Comparison of ENCODE assay signal across 1 mouse cellular context in the genomic region with DNA sequence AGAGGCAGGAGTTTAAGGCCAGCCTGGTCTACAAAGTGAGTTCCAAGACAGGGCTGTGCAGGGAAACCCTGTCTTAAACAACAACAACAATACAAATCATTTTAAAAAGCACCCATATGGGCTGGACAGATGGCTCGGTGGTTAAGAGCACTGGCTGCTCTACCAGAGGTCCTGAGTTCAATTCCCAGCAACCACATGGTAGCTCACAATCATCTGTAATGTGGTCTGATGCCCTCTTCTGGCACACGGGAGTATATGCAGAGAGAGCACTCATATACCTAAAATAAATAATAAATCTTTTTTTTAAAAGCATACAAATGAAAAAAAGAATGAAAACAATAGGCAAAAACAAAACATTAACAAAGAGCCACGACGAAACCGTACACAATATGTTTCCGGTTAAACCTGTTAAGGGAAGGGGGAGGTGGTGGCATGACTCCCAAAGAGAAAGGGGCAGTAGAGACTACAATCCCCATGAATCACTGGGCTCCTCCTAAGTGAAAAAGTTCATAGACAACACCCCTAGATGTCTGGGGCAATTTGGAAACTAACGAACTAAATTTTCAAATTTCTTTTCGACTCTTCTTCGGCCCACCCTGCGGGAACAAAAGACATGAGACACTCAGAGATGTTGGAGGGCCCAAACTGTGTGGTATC.
TF ChIP-seq lines count a peak whose summit lies in the region.

No protein-coding gene starts in this region.

TF ChIP-seq in MEL, 35 proteins besides CTCF, POLR2A, EP300 and RAD21:
- peak; percentile 26; the same call in 1 of the 2 replicates for TF ChIP-seq RCOR1 (IDR thresholded peaks at IDR 0.05; ENCODE audit: low read depth, low read length)
- peak; percentile 89 for TF ChIP-seq MYC (IDR thresholded peaks at IDR 0.05; ENCODE audit: low read depth, low read length)
- 0 out of 2 replicates have a peak, but pooled peaks have one; percentile 12 for TF ChIP-seq TCF12 (IDR thresholded peaks at IDR 0.05; ENCODE audit: low read depth, low read length)
- TF ChIP-seq HCFC1 (IDR thresholded peaks at IDR 0.05; ENCODE audit: low read depth, low read length), result peak; percentile 91
- TF ChIP-seq MXI1 (IDR thresholded peaks at IDR 0.05; ENCODE audit: low read depth, low read length), result peak; percentile 53
- 0 out of 2 replicates have a peak, but pooled peaks have one; percentile 41 for TF ChIP-seq E2F4 (IDR thresholded peaks at IDR 0.05; ENCODE audit: borderline replicate concordance, low read depth, low read length)
- TF ChIP-seq SMC3 (IDR thresholded peaks at IDR 0.05; ENCODE audit: low read depth, low read length), result peak; percentile 26; the same call in 1 of the 2 replicates
- TF ChIP-seq MYB (IDR thresholded peaks at IDR 0.05; ENCODE audit: low read depth, low read length), result no peak
- TF ChIP-seq TBP (IDR thresholded peaks at IDR 0.05; ENCODE audit: low read depth, low read length), result peak; percentile 87
- TF ChIP-seq NELFE (IDR thresholded peaks at IDR 0.05; ENCODE audit: low read depth, low read length), result no peak
- peak; percentile 64 for TF ChIP-seq MAX (IDR thresholded peaks at IDR 0.05; ENCODE audit: low read length)
- TF ChIP-seq ELF1 (IDR thresholded peaks at IDR 0.05; ENCODE audit: low read depth, low read length), result 0 out of 2 replicates have a peak, but pooled peaks have one; percentile 4
- no peak for TF ChIP-seq ZC3H11A (IDR thresholded peaks at IDR 0.05; ENCODE audit: low read depth, low read length)
- TF ChIP-seq KAT2A (conservative IDR thresholded peaks at IDR 0.05; ENCODE audit: low read depth, low read length), result peak; percentile 76
- TF ChIP-seq ZNF384 (IDR thresholded peaks at IDR 0.05; ENCODE audit: low read depth, low read length), result peak; percentile 36; the same call in 1 of the 2 replicates
- 0 out of 2 replicates have a peak, but pooled peaks have one; percentile 20 for TF ChIP-seq USF1 (IDR thresholded peaks at IDR 0.05; ENCODE audit: low read depth, low read length)
